Mouse (Mus musculus) layer of hippocampus, adult 9-10 months (tissue): ENCODE results near the gene Asap2.
"Not testable (repeated sequence)": the region's sequence is repeated elsewhere in the genome, so short reads cannot be mapped to it uniquely, and the experiment has no call there.

Source experiments
- DNase-seq: peaks from one replicate; pipeline ENCODE4 v3.0.0; 2022; ENCODE audit warnings: low spot score

The Asap2 gene

GRCm38 (mm10) chr12:20990132-20990531 is at the start of gene Asap2:
TSS of gene Asap2 (plus strand) at chr12:20990459.
- peak; percentile 8 for DNase-seq

- DNase-seq, result not testable (repeated sequence)
Observed at GRCm38 (mm10) chr12:20947051-20947997, 42.9 kb upstream of the Asap2 start.

- not testable (repeated sequence) for DNase-seq
Observed at GRCm38 (mm10) chr12:20990579-20990978, 320 bp downstream of the Asap2 start.

GRCm38 (mm10) chr12:21030875-21031274 is 40.6 kb downstream of the Asap2 start:
- DNase-seq, result not testable (repeated sequence)

- DNase-seq, result not testable (repeated sequence)
Observed at GRCm38 (mm10) chr12:21046716-21047115, 56.5 kb downstream of the Asap2 start.

GRCm38 (mm10) chr12:21075731-21076130 is 85.5 kb downstream of the Asap2 start:
- peak; percentile 85 for DNase-seq

- not testable (repeated sequence) for DNase-seq
Observed at GRCm38 (mm10) chr12:21090168-21090567, 99.9 kb downstream of the Asap2 start.

- not testable (repeated sequence) for DNase-seq
Observed at GRCm38 (mm10) chr12:21092446-21092845, 102.2 kb downstream of the Asap2 start.

GRCm38 (mm10) chr12:21097806-21098325 is 107.6 kb downstream of the Asap2 start:
- not testable (repeated sequence) for DNase-seq

- DNase-seq, result not testable (repeated sequence)
Observed at GRCm38 (mm10) chr12:21111116-21111475, 120.8 kb downstream of the Asap2 start.

GRCm38 (mm10) chr12:21111476-21112452 is 121.5 kb downstream of the Asap2 start:
- no peak for DNase-seq

GRCm38 (mm10) chr12:21112453-21112857 is 122.2 kb downstream of the Asap2 start:
- no peak for DNase-seq

GRCm38 (mm10) chr12:21119446-21119845 is 129.2 kb downstream of the Asap2 start:
- no peak for DNase-seq

GRCm38 (mm10) chr12:21122818-21123217 is 132.6 kb downstream of the Asap2 start:
- DNase-seq, result no peak

GRCm38 (mm10) chr12:21123647-21124046 is 133.4 kb downstream of the Asap2 start:
- no peak for DNase-seq

GRCm38 (mm10) chr12:21125675-21126470 is 135.6 kb downstream of the Asap2 start:
- no peak for DNase-seq

GRCm38 (mm10) chr12:21126516-21126915 is 136.3 kb downstream of the Asap2 start:
- no peak for DNase-seq

GRCm38 (mm10) chr12:21128930-21129869 is 138.9 kb downstream of the Asap2 start:
- DNase-seq, result no peak

- DNase-seq, result no peak
Observed at GRCm38 (mm10) chr12:21130274-21130823, 140.1 kb downstream of the Asap2 start.

- DNase-seq, result no peak
Observed at GRCm38 (mm10) chr12:21132537-21132936, 142.3 kb downstream of the Asap2 start.
